Mouse (Mus musculus) heart, postnatal 0 days (tissue): ENCODE data around the gene Tnn. TPM values are rescaled to one million over a fixed set of nuclear protein-coding genes. Genes with fewer than 3 reads are reported as not detected.

Experiments
- ATAC-seq: fragments of 200-750 bp; cut with Nextera tagmentation; 2 replicates; pipeline ENCODE4 v1.8.0; 2017; ENCODE audit warnings: low read depth, moderate number of reproducible peaks, moderate library complexity; ENCODE audit not compliant: insufficient read depth
- DNase-seq: peaks from one replicate; pipeline ENCODE4 v3.0.0-alpha.2; 2016; ENCODE audit warnings: low spot score
- H3K27ac ChIP-seq: fragments of 300-500 bp; sonication (generic); 2 replicates; pipeline ENCODE4 v1.5.1; 2014; ENCODE audit warnings: low read depth, mild to moderate bottlenecking
- H3K27me3 ChIP-seq: fragments of 300-500 bp; sonication (generic); 2 replicates; pipeline ENCODE4 v1.6.1; 2014; ENCODE audit warnings: low read length, mixed read lengths; ENCODE audit not compliant: control insufficient read depth, insufficient read depth
- H3K36me3 ChIP-seq: fragments of 300-500 bp; sonication (generic); replicated peaks from 2 replicates; pipeline ENCODE4 v1.6.1; 2014; ENCODE audit warnings: low read length, mixed read lengths; ENCODE audit not compliant: control insufficient read depth, insufficient read depth
- H3K4me1 ChIP-seq: fragments of 300-500 bp; sonication (generic); 2 replicates; pipeline ENCODE4 v1.6.1; 2014; ENCODE audit warnings: antibody characterized with exemption; ENCODE audit not compliant: control insufficient read depth, insufficient read depth
- H3K4me2 ChIP-seq: fragments of 300-500 bp; sonication (generic); 2 replicates; pipeline ENCODE4 v1.6.1; 2014; ENCODE audit warnings: low read depth, mild to moderate bottlenecking, low read length, moderate library complexity
- H3K4me3 ChIP-seq: fragments of 300-500 bp; sonication (generic); 2 replicates; pipeline ENCODE4 v1.5.1; 2014; ENCODE audit warnings: low read depth, low read length
- H3K9ac ChIP-seq: fragments of 300-500 bp; sonication (generic); replicated peaks from 2 replicates; pipeline ENCODE4 v1.6.1; 2014; ENCODE audit warnings: low read depth, low read length, mixed read lengths
- H3K9me3 ChIP-seq: fragments of 300-500 bp; sonication (generic); replicated peaks from 2 replicates; pipeline ENCODE4 v1.6.1; 2016; ENCODE audit warnings: low read length; ENCODE audit not compliant: control insufficient read depth
- CTCF ChIP-seq: IDR thresholded peaks from 2 replicates; pipeline ENCODE4 v1.5.1; 2016; ENCODE audit warnings: antibody characterized with exemption, control low read depth, low read depth
- EP300 ChIP-seq: IDR thresholded peaks from 2 replicates; pipeline ENCODE4 v1.6.1; 2016; ENCODE audit warnings: antibody characterized with exemption, low read depth
- WGBS: fragments of 180-500 bp; shearing (Covaris S2); extraction: QIAGEN DNeasy Blood & Tissue Kit; methylation state at CpG from one replicate; pipeline ENCODE4 v1.1.7; 2014; 5-methylcytosine and 5-hydroxymethylcytosine counted together
- polyA plus RNA-seq: library from polyadenylated mRNA; unstranded; fragments of >200 nt; fragmentation: Nextera tagmentation; extraction: Ambion mirVana; gene quantifications from 2 replicates; pipeline ENCODE4 v1.2.1, GENCODE M21; 2015
- total RNA-seq: library from RNA; depleted of rRNA; stranded (reverse); fragments of >200 nt; gene quantifications from 2 replicates; pipeline ENCODE4 v1.2.3, GENCODE M21; 2014; ENCODE audit warnings: low replicate concordance

Tnn gene
- total and polyA plus RNA-seq, 2 experiments from 2014 or later, result 0.04 to 0.31 TPM

GRCm38 (mm10) chr1:160078882-160079661 lies 74.3 kb downstream of the Tnn start:
- H3K4me1 ChIP-seq, result no peaks in the 10 kb centered on the region
- H3K9me3 ChIP-seq, result no peaks in the 10 kb centered on the region
- WGBS, result 61% methylated on average over 14 of the region's 14 CpGs
- ATAC-seq, result no peak
- no peak for TF ChIP-seq EP300
- TF ChIP-seq CTCF, result no peak
- no peaks in the 10 kb centered on the region for H3K27me3 ChIP-seq
- DNase-seq, result no peak
- no peak overlapping the region for H3K4me3 ChIP-seq
- no peak overlapping the region for H3K9ac ChIP-seq
- H3K27ac ChIP-seq, result no peak overlapping the region
- no peak overlapping the region for H3K4me2 ChIP-seq
- peaks cover 30% of the 10 kb centered on the region for H3K36me3 ChIP-seq

GRCm38 (mm10) chr1:160064547-160065144 lies 88.7 kb downstream of the Tnn start:
- no peaks in the 10 kb centered on the region for H3K27me3 ChIP-seq
- 0 out of 2 replicates have a peak, but pooled peaks cover 6% of the 10 kb centered on the region for H3K36me3 ChIP-seq
- H3K9ac ChIP-seq, result no peak overlapping the region
- H3K27ac ChIP-seq, result no peak overlapping the region
- peaks cover 7% of the 10 kb centered on the region; the same call in 1 of the 2 replicates for H3K9me3 ChIP-seq
- no peak for DNase-seq
- peaks cover 9% of the 10 kb centered on the region; the same call in 1 of the 2 replicates for H3K4me1 ChIP-seq
- no peak for ATAC-seq
- 77% methylated on average over 7 of the region's 7 CpGs for WGBS
- TF ChIP-seq CTCF (no peak), EP300 (no peak)
- no peak overlapping the region for H3K4me2 ChIP-seq
- no peak overlapping the region for H3K4me3 ChIP-seq

GRCm38 (mm10) chr1:160061725-160062366 lies 91.5 kb downstream of the Tnn start:
- ATAC-seq (no peak), DNase-seq (no peak)
- Histone ChIP-seq H3K27me3 (no peaks in the 10 kb centered on the region), H3K4me1 (peaks cover 19% of the 10 kb centered on the region), H3K9ac (no peak overlapping the region), H3K36me3 (0 out of 2 replicates have a peak, but pooled peaks cover 4% of the 10 kb centered on the region), H3K4me2 (no peak overlapping the region), H3K4me3 (no peak overlapping the region), H3K9me3 (peaks cover 5% of the 10 kb centered on the region; the same call in 1 of the 2 replicates), H3K27ac (no peak overlapping the region)
- WGBS, result 56% methylated on average over 3 of the region's 3 CpGs
- TF ChIP-seq CTCF (peak; percentile 56), EP300 (no peak)

- no peak for ATAC-seq
- DNase-seq, result no peak
These were observed 92.1 kb downstream of the Tnn start for GRCm38 (mm10) chr1:160061321-160061720.

GRCm38 (mm10) chr1:160060542-160060941 lies 92.8 kb downstream of the Tnn start:
- DNase-seq (no peak), ATAC-seq (no peak)
- Histone ChIP-seq H3K4me3 (no peak overlapping the region), H3K9me3 (no peaks in the 10 kb centered on the region), H3K36me3 (no peaks in the 10 kb centered on the region), H3K4me2 (no peak overlapping the region), H3K4me1 (peaks cover 19% of the 10 kb centered on the region), H3K27me3 (no peaks in the 10 kb centered on the region), H3K9ac (no peak overlapping the region), H3K27ac (no peak overlapping the region)
- WGBS, result 41% methylated on average over 6 of the region's 6 CpGs
- TF ChIP-seq EP300, result no peak
- TF ChIP-seq CTCF, result no peak

More at GRCm38 (mm10) chr1:160061321-160061720, 92.1 kb downstream of the Tnn start:
- Histone ChIP-seq H3K36me3 (no peaks in the 10 kb centered on the region), H3K4me3 (no peak overlapping the region), H3K27ac (no peak overlapping the region), H3K9ac (no peak overlapping the region), H3K4me2 (no peak overlapping the region), H3K27me3 (no peaks in the 10 kb centered on the region), H3K4me1 (peaks cover 19% of the 10 kb centered on the region), H3K9me3 (no peaks in the 10 kb centered on the region)
- 85% methylated on average over 5 of the region's 5 CpGs for WGBS
- TF ChIP-seq CTCF (no peak), EP300 (no peak)
